Mouse (Mus musculus): ENCODE data around the gene Gm2a. TPM values are rescaled to one million over a fixed set of nuclear protein-coding genes. Genes with fewer than 3 reads are reported as not detected.

Gene Gm2a
- total RNA-seq, 2 experiments from 2014 or later, result 30.7 to 32.3 TPM

DNA sequence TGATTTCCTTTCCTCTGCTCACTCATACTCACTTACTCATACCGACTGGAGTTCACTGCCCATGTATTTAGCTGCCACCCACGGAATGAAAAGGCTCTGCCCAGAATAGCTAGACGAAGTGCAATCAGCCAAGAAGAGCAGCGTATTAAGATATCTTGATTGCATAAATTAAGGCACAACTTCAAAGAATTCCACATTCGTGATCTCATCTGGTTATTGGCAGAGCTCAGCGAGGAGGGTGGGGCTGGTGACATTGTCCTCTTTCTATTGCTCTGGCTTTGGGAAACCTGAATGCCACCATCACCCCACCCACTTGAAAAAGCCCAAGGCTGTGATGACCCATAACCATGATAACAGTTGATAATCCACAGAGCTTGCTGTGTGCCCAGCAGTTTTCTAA, 30.0 kb downstream of the Gm2a start:
- DNase-seq (ENCODE audit: low spot score in 2 of 2), result peak in 1 of 2 experiments; percentile 6

DNA sequence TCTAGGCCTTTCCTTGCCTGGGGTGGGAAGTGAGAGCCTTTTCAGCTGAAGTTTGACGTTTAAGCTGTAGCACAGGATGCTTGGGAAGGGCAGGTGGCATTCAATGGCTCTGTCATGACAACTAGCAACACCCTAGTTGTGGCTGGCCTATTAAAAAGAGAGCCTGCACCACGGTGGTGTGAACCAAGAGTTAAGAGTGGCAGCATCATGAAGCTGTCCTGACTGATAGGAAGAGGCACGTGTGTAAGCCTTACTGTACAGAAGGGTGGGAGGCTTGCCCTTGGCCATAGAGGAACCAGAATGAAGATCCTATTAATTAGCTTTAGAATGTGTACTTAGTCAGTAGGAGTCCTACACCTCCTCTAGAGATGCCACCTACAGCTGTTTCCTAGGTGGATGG, 30.5 kb downstream of the Gm2a start:
- DNase-seq (ENCODE audit: low spot score in 2 of 2), result no peak

DNA sequence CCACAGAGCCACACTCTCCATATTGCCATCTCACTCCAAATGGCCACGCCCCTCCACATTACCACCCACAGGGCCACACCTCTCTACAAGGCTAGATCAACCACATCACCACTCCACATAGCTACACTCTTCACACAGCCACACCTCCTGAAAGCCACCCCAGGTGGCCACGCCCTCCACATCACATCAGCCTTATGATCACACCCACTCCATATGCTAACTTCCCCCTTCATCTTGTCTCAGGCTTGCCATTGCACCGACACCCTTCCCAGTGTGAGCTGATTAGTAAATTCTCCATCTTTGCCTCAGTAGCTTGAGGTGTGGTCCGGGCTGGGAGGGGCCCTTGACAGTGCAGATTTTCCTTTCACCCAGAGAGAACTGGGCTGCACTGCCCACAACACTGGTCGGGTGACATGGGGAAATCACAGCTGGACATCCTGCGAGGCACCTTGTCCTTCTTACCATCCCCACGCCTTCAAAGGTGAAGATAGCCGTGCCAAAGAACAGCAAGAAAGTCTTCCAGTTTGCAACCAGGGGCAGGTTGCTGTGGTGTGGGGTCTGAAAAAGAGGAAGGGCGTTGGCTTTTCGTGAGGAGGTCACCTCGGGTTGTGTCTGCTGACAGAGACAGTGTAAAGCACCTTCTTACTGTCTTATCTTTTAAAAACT, 33.3 kb downstream of the Gm2a start:
- DNase-seq (ENCODE audit: low spot score in 2 of 2), result no peak

DNA sequence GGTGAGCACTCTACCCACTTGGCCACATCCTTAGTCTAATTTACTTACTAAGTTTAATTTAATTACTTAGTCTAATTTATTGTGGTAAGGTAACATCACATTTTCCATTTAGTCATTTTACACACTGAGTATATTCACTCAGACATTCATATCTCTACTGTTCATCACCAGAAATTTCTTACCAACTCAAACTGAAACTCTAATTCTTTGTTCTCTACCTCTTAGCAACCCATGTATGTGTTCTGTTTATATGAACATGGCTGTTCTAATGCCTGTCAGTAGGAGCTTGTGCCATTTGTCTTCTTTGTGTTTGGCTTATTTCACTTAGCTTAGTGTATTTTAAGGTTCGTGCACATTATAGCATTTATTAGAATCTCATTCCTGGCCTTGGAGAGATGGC, 34.0 kb downstream of the Gm2a start:
- no peak for DNase-seq (ENCODE audit: low spot score in 2 of 2)

DNA sequence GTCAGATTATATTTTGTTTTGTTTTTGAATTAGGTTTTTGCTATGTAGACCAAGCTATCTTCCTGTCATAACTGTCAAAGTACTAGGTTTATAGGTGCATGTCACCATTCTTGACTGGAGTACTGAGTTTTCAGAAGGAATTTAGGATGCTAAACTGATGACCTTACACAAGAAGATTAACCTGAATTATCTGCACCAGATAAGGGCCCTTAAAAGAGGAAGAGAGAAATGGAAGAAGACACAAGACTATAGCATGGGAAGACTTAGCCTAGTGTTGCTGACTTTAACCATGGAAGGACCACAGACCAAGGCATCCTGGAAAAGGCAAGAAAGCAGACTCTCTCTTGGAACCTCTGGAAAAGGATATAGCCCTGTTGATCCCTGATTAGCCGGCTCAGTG, 35.3 kb downstream of the Gm2a start:
- DNase-seq (ENCODE audit: low spot score in 2 of 2), result no peak

DNA sequence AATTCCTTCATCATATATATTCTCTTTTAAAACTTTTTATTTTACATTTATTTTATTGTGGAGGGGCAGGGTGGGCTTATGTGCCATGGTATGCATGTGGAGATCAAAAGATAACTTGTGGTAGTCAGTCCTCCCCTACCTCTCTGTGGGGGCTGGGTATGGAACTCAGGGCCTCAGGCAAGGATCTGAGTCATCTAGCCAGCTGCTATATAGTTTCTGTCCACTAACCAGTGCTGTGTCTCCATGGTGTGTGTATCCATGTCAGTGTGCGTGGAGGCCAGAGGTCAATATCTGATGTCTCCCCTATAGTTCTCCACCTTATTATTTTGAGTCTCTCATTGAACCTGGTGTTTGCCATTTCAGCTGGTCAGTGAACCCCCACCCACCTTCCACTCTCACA, 36.5 kb downstream of the Gm2a start:
- DNase-seq (ENCODE audit: low spot score in 2 of 2), result no peak

DNA sequence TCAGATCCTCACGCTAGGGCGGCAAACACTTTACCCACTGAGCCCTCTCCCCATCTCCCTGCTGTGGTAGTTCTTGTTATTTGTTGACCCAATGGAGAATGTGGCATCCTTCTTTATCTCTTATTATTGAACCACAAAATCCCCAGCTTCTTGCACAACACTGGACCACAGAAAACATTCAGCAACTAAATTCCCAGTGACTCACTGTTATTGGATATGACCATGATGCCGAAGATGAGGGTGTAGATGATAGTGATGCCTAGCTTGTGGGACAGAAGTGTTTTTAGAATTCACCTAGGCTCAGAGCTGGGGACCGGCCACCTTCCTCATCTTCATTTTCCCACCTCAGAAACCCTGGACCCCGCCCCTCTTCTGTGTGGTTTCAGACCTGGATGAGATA, 37.0 kb downstream of the Gm2a start:
- DNase-seq (ENCODE audit: low spot score in 2 of 2), result no peak

DNA sequence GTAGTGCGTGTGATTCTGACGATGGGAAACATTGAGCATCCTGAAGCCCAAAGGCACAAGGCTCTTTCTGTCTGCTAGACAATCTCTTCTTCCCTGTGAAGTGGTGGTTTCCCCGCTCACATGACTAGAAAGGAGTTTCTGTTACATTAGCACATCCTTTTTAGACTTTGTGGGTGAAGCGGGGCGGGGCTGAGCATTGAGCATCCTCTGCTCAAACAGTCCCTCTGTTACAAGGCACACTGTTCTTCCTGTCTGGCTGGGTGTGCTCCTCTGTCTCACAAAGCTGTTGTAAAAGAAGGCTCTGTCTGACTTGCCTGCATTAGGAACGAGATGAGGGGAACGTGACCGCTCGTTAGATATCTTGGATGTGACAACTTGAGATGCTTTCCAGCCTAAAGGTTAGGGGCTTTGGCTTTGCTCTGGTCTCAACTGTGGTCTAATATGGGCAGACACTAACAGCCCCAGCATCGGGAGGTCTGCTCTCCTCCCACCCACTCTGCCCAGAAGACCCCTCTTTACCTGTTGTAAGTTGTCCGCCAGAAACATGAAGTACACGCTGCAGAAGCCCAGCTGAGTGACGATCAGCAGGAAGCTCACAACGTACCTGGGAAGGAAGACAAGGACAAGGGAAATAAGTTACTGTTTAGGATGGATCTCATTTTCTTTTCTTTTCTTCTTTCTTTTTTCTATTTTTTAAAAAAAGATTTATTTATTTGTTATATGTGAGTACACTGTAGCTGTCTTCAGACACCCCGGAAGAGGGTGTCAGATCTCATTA, 39.0 kb downstream of the Gm2a start:
- DNase-seq (ENCODE audit: low spot score in 2 of 2), result peak in 1 of 2 experiments; percentile 3

DNA sequence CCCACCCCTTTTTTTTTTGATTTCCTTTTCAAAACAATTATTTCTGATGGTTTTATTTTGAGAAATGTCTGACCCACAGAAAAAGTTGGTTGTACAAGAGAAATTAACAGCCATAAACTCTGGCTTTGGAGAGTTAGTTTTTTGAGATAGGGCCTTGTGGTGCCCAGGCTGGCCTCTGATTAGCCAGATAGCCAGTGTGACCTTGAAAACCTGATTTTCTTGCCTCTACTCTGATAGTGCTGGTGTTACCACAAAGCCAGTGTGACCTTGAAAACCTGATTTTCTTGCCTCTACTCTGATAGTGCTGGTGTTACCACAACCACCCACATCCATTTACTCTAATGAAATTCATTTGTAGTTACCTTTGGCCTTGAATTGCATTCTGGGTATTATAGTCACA, 39.7 kb downstream of the Gm2a start:
- no peak for DNase-seq (ENCODE audit: low spot score in 2 of 2)

DNA sequence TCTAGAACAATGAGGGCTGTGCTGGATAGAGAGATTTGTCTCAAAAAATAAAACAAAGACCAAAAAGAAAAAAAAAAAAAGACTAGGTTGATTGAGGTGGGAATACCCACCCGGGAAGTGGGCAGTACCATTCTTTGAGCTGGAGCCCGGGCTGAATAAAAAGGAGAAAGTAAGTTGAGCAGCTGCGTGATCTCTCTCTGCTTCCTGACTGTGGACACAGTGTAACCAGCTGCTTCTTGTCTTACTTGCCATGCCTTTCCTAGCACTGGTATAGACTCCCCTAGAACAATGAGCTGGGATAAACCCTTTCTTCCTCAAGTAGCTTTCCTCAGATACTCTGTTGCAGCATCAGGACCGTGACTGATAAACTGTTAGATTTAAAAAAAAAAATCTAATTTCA, 43.6 kb downstream of the Gm2a start:
- DNase-seq (ENCODE audit: low spot score in 2 of 2), result no peak

DNA sequence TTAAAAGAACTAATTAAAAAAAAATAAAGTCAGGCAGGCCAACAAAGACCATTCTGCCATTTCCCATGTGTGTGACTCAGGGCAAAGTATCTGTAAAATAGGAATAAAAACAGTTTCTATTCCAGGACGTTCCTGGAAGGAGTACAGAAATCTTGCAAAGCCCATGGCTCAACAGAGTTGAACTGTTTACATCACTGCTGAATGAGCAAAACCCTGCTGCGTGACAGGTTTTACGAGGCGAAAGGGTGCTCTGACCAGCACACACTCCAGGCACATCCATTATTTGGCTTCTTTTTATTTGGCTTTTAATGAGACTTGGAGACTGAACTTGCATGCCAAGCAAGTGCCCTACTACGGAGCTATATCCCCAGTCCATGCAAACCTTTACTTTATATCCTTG, 46.1 kb downstream of the Gm2a start:
- DNase-seq (ENCODE audit: low spot score in 2 of 2), result no peak

DNA sequence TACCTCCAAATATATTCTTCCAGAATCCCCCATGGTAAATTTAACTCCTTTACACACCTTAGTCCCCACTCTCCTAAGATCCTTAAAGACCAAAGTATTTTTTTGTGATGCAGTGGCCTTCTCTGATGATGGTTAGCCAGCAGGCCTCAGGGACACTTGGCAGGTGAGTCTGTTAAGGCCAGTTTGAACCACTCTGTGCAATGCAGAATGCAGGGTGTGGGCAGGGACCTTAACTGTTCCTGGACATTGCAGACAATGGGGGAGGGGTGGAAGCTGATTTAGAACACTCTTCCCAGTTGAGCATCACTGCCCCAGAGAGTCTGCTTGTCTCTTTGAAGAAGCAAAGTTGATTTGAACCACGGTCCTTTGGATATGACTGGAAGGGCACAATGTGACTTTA, 48.9 kb downstream of the Gm2a start:
- no peak for DNase-seq (ENCODE audit: low spot score in 2 of 2)

DNA sequence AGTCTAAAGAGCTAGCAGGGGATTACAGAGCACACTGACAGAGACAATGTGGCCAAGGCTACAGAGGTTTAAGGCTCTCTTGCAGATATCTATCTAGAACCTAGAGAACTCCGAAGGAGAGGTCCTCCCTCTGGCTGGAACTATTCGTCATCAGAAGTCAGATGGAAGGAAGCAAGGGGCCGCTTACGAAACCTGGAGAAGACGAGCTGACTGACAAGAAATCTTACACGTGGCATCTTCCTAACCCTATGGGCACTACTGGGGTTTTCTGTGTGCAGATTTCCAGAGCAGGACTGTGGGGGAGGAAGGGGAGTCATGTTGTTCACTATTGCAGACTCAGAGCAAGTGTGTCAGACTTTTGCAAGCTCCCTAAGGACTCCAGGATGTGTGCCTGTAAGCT, 49.5 kb downstream of the Gm2a start:
- no peak for DNase-seq (ENCODE audit: low spot score in 2 of 2)

DNA sequence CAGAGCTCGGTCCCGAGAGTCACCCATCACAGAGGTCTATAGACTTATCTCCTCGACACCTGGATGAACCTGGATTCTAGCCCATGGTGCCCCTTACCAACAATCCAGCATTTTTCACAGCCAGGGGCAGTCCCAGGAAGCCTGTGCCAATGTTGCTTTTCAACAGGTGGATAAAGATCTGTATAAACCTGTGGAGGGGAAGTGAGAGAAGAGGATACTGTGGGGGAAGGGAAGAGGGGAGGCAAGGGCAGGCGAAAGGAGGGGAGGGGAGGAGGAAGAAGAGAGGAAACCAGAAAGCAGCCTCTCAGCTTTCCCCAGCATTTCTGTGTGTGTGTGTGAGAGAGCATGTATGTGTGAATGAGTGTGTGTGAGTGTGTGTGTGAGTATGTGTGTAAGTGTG, 50.5 kb downstream of the Gm2a start:
- DNase-seq (ENCODE audit: low spot score in 2 of 2), result no peak

DNA sequence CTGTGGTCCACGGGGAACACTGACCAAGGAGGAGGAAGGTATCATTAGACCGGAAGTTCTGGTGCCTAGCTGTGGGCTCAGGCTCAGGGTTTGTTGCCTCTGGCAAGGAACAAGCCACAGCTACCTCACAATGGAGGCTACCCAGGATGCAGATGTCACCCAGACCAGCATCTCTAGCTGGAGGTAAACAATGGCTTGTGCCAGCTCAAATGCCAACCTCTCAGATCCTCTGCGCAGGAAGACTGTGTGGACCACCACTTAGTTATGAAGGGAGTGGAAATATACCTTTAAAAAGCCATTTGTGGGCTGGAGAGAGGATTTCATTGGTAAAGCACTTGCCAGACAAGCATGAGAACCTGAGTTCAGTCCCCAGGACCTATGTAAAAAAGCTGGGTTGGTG, 53.7 kb downstream of the Gm2a start, which contains the start of gene Slc36a3:
Gene Slc36a3 (minus strand): TSS at position 101 of the 400 bp plus-strand sequence.
- no peak for DNase-seq (ENCODE audit: low spot score in 2 of 2)

DNA sequence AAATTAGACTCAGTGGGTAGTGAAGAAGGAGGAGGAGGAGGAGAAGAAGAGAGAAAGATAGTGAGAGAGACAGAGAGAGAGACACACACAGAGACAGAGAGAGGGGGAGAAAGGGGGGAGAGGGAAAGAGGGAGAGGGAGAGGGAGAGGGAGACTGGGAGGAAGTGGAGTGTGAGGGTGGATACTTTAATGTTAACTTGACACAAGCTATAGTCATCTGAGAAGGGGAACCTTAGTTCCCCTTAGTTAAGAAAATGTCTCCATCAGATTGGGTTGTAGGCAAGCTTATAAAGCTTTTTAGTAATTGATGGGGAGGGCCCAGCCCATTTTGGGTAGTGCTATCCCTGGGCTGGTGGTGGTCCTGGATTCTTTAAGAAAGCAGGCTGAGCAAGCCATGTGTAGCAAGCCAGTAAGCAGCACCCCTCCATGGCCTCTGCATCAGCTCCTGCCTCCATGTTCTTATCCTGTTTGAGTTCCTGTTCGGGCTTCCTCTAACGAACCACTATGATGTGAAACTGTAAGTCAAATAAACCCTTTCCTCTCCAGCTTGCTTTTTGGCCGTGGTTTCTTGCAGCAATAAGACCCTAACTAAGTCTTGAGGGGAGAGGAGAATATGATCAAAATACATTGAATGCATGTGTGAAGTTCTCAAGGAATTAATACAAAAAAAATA, 56.6 kb downstream of the Gm2a start:
- no peak for DNase-seq (ENCODE audit: low spot score in 2 of 2)

DNA sequence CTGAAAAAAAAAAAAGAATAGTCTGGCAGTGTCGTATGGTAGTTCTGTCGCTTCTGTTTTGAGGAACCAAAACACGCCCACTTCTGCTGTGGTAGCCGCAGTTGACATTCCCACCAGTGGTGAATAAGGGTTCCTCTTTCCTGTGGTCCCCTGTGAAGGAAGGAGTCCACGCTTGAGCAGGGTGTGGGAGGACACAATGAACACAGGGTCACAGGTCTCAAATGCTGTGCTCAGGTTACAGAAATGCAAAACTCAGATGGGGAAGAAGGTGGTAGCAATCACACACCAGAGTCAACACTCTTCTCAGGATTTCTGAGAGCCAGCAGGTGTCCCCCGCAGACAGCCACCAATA, 57.1 kb downstream of the Gm2a start:
- DNase-seq (ENCODE audit: low spot score in 2 of 2), result no peak

DNA sequence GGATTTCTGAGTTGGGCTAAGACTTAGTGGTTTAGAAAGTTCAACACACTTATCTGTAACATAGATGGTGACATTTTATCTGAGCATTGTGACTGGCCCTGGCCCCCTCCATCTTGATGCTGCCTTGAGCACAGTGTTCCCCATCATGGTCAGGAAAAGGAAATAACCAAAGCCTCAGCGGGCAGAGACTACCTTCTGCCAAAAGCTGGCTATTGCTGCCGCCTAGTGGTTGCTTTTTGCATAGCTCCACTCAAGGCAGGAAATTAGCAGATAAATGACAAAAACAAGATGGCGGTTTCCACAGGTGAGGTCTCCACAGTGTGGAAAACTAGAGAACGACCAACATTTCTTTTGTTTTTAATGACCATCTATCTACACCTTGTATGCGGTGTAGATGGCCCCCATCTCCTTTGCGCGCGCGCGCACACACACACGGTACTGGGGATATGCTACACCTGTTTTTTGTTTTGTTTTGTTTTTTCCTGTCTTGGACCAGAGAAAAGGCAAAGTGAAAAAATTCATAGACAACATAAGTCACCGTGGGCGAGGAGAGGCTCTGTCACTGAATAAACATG, 61.0 kb downstream of the Gm2a start:
- DNase-seq (ENCODE audit: low spot score in 2 of 2), result peak; percentile 57 to 90

All from layer of hippocampus, adult 18-20 months (tissue).